Mouse (Mus musculus) liver, embryonic 14.5 days (tissue): Measurements from ENCODE around the gene Pced1b.

ENCODE experiments used
- CTCF ChIP-seq: IDR thresholded peaks from 2 replicates; pipeline ENCODE4 v1.5.1; 2016; ENCODE audit warnings: antibody characterized with exemption, low read depth, control low read depth
- EP300 ChIP-seq: IDR thresholded peaks from 2 replicates; pipeline ENCODE4 v1.6.1; 2016; ENCODE audit warnings: antibody characterized with exemption, low read depth

- TF ChIP-seq EP300 (no peak), CTCF (no peak)
These were observed 65.0 kb downstream of the Pced1b start for GRCm38 (mm10) chr15:97311937-97312336.
